Mouse (Mus musculus): ENCODE data around the gene Stag1.

GRCm38 (mm10) chr9:100679036-100679435 lies 81.4 kb downstream of the Stag1 start:
- TF ChIP-seq GATA1 (IDR thresholded peaks at IDR 0.05; ENCODE audit: low read length), result no peak
- TF ChIP-seq TAL1 (IDR thresholded peaks at IDR 0.05; ENCODE audit: low read length), result no peak
